Mouse (Mus musculus) heart, embryonic 12.5 days (tissue): Measurements from ENCODE around the gene Lhb. TPM values are rescaled to one million over a fixed set of nuclear protein-coding genes. Genes with fewer than 3 reads are reported as not detected.

Experiments
- ATAC-seq: fragments of 200-750 bp; cut with Nextera tagmentation; 2 replicates; pipeline ENCODE4 v1.8.0; 2017; ENCODE audit warnings: moderate TSS enrichment, moderate library complexity; ENCODE audit not compliant: insufficient number of reproducible peaks, low FRiP score
- H3K27ac ChIP-seq: fragments of 300-500 bp; sonication (generic); 2 replicates; pipeline ENCODE4 v1.5.1; 2016; ENCODE audit warnings: mild to moderate bottlenecking, moderate library complexity; ENCODE audit not compliant: poor library complexity, severe bottlenecking
- H3K27me3 ChIP-seq: fragments of 300-500 bp; sonication (generic); replicated peaks from 2 replicates; pipeline ENCODE4 v1.6.1; 2016; ENCODE audit warnings: mild to moderate bottlenecking, moderate library complexity
- H3K36me3 ChIP-seq: fragments of 300-500 bp; sonication (generic); 2 replicates; pipeline ENCODE4 v1.6.1; 2016; ENCODE audit warnings: mild to moderate bottlenecking, moderate library complexity
- H3K4me1 ChIP-seq: fragments of 300-500 bp; sonication (generic); replicated peaks from 2 replicates; pipeline ENCODE4 v1.6.1; 2016; ENCODE audit warnings: mild to moderate bottlenecking
- H3K4me2 ChIP-seq: fragments of 300-500 bp; sonication (generic); 2 replicates; pipeline ENCODE4 v1.6.1; 2016; ENCODE audit warnings: mild to moderate bottlenecking, moderate library complexity
- H3K4me3 ChIP-seq: fragments of 300-500 bp; sonication (generic); 2 replicates; pipeline ENCODE4 v1.5.1; 2016; ENCODE audit warnings: mild to moderate bottlenecking
- H3K9ac ChIP-seq: fragments of 300-500 bp; sonication (generic); 2 replicates; pipeline ENCODE4 v1.6.1; 2016; ENCODE audit warnings: mild to moderate bottlenecking, moderate library complexity
- H3K9me3 ChIP-seq: fragments of 300-500 bp; sonication (generic); replicated peaks from 2 replicates; pipeline ENCODE4 v1.6.1; 2016; ENCODE audit warnings: mild to moderate bottlenecking, moderate library complexity
- WGBS: fragments of 180-500 bp; shearing (Covaris S2); methylation state at CpG from one replicate; pipeline ENCODE4 v1.1.7; 2016; 5-methylcytosine and 5-hydroxymethylcytosine counted together
- polyA plus RNA-seq: library from polyadenylated mRNA; unstranded; fragments of >200 nt; fragmentation: Nextera tagmentation; extraction: Ambion mirVana; gene quantifications from 2 replicates; pipeline ENCODE4 v1.2.1, GENCODE M21; 2016

The Lhb gene
- polyA plus RNA-seq, 1 experiment from 2014 or later, result not detected

DNA sequence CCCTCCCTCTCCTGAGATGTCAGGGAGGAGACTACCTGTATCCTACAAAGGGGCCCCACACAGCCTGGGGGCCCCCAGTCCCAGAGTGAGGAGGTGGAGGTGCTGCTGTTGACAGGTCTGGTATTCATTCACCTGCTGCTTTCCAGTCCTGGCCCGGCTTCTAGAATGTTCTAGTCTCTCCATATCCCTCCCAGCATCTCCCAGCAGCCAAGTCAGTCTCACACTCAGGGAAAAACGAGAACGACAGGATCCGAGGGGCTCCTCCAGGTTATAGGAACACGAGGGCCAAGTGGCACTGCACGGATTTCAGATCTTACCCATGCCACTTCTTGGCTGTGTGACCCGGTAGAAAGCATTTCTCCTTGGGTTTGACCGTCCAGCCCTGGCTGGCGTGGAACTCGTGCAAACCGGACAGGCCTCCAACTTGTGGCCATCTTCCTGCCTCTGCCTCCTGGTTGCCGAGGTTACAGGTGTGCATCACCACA, 5.8 kb upstream of the Lhb start:
- no peak overlapping the region for H3K27ac ChIP-seq
- H3K4me2 ChIP-seq, result no peak overlapping the region
- H3K9me3 ChIP-seq, result no peaks in the 10 kb centered on the region
- H3K36me3 ChIP-seq, result no peaks in the 10 kb centered on the region
- 40% methylated on average over 12 of the region's 12 CpGs for WGBS
- no peak for ATAC-seq
- no peak overlapping the region for H3K9ac ChIP-seq
- peaks cover 37% of the 10 kb centered on the region for H3K4me1 ChIP-seq
- no peak overlapping the region for H3K4me3 ChIP-seq
- peaks cover 88% of the 10 kb centered on the region for H3K27me3 ChIP-seq

GRCm38 (mm10) chr7:45415636-45416035, 5.0 kb upstream of the Lhb start:
- peak overlapping the region; percentile 42 for H3K4me2 ChIP-seq
- no peak overlapping the region for H3K27ac ChIP-seq
- no peaks in the 10 kb centered on the region for H3K9me3 ChIP-seq
- WGBS, result 16% methylated on average over 26 of the region's 37 CpGs
- H3K27me3 ChIP-seq, result peaks cover 88% of the 10 kb centered on the region
- H3K4me3 ChIP-seq, result peak overlapping the region; percentile 17
- H3K36me3 ChIP-seq, result peaks cover 1% of the 10 kb centered on the region
- H3K4me1 ChIP-seq, result peaks cover 40% of the 10 kb centered on the region
- no peak for ATAC-seq
- no peak overlapping the region for H3K9ac ChIP-seq

GRCm38 (mm10) chr7:45417962-45418492, 2.6 kb upstream of the Lhb start:
- Histone ChIP-seq H3K9me3 (no peaks in the 10 kb centered on the region), H3K4me2 (peak overlapping the region; percentile 18; the same call in 1 of the 2 replicates), H3K4me3 (no peak overlapping the region), H3K27me3 (peaks cover 81% of the 10 kb centered on the region), H3K4me1 (peaks cover 33% of the 10 kb centered on the region), H3K36me3 (peaks cover 25% of the 10 kb centered on the region), H3K9ac (0 out of 2 replicates have a peak overlapping the region, but pooled peaks have one; percentile 48), H3K27ac (no peak overlapping the region)
- ATAC-seq, result no peak
- 7% methylated on average over 13 of the region's 13 CpGs for WGBS

DNA sequence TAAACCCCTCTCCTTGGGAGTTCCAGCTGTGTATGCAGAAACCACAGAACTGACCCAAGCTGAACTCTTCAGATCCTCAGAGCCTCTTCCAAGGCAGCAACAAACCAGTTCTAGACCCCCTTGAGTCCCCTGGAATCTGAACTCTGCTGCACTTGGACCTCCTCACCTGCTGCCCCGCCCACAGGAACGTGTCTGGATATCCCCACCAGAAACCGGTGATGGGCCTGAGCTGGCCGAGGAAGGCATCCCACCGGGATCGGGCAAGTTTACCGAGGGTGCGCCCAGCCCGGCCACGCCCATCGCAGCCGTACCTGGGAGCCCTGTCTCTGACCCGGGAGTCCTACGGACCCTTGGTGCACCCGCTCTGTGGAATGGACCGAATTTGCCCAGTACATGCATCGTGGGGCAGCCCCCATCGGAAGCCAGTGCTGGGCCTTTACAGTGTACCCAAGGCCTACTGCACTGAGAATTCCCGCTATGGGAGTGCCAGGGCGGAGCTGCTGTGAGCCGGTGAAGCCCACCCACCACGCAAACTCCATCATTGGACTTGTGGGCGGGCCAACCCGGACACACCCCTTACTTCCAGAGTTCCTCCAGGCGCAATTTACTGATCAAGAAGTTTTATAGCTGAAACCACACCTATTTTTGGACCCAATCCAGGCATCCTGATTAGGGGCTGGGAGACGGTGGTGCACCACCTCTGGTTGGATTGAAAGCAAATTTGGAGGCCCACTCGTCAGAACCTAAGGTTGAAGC, 583 bp upstream of the Lhb start:
- 15% methylated on average over 27 of the region's 27 CpGs for whole genome bisulfite sequencing
- H3K4me3 ChIP-seq, result no peak overlapping the region

GRCm38 (mm10) chr7:45421194-45421593, 574 bp downstream of the Lhb start:
- 90% methylated on average over 14 of the region's 14 CpGs for WGBS
- no peak for ATAC-seq
- Histone ChIP-seq H3K4me1 (peaks cover 12% of the 10 kb centered on the region), H3K9ac (no peak overlapping the region), H3K9me3 (no peaks in the 10 kb centered on the region), H3K27me3 (peaks cover 54% of the 10 kb centered on the region), H3K27ac (no peak overlapping the region), H3K4me3 (no peak overlapping the region), H3K4me2 (no peak overlapping the region), H3K36me3 (peaks cover 56% of the 10 kb centered on the region)

More for the DNA sequence above, 583 bp upstream of the Lhb start:
- no peak overlapping the region for H3K9ac ChIP-seq
- no peak overlapping the region for H3K27ac ChIP-seq
- H3K27me3 ChIP-seq, result peaks cover 66% of the 10 kb centered on the region
- H3K9me3 ChIP-seq, result no peaks in the 10 kb centered on the region
- peaks cover 18% of the 10 kb centered on the region for H3K4me1 ChIP-seq
- no peak for ATAC-seq
- H3K4me2 ChIP-seq, result peak overlapping the region; percentile 6; the same call in 1 of the 2 replicates
- peaks cover 45% of the 10 kb centered on the region for H3K36me3 ChIP-seq

GRCm38 (mm10) chr7:45426556-45426955, 5.9 kb downstream of the Lhb start:
- Histone ChIP-seq H3K4me1 (0 out of 2 replicates have a peak, but pooled peaks cover 3% of the 10 kb centered on the region), H3K36me3 (peaks cover 97% of the 10 kb centered on the region)
- 90% methylated on average over 8 of the region's 8 CpGs for WGBS

DNA sequence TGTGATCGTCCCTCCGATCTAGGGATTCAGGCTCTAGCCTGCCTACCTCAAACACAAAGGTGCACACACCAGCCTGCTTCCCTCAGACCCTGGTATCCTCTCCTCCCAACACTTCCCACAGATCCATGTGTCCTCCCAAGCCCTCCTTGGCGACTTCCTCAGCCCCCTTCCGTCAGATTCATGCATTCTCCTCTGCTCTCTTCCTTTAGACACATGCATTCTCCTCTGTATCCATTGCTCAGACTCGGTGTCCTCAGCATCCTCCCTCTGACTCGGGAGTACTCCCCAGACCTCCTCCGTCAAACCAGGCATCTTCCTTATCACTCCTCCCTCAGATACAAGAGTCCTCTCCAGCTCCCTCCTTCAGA, 13.2 kb downstream of the Lhb start:
- H3K27me3 ChIP-seq, result no peaks in the 10 kb centered on the region
- WGBS, result 1% methylated on average over 7 of the region's 7 CpGs
- H3K4me1 ChIP-seq, result peaks cover 45% of the 10 kb centered on the region
- ATAC-seq, result no peak
- peak overlapping the region; percentile 91 for H3K4me3 ChIP-seq
- peak overlapping the region; percentile 94 for H3K9ac ChIP-seq
- H3K9me3 ChIP-seq, result no peaks in the 10 kb centered on the region
- peak overlapping the region; percentile 99 for H3K4me2 ChIP-seq
- H3K36me3 ChIP-seq, result peaks cover 44% of the 10 kb centered on the region
- peak overlapping the region; percentile 93 for H3K27ac ChIP-seq

More at GRCm38 (mm10) chr7:45426556-45426955, 5.9 kb downstream of the Lhb start:
- Histone ChIP-seq H3K4me2 (no peak overlapping the region), H3K9ac (no peak overlapping the region), H3K9me3 (no peaks in the 10 kb centered on the region), H3K4me3 (no peak overlapping the region), H3K27ac (no peak overlapping the region), H3K27me3 (peaks cover under 1% of the 10 kb centered on the region)
- no peak for ATAC-seq

DNA sequence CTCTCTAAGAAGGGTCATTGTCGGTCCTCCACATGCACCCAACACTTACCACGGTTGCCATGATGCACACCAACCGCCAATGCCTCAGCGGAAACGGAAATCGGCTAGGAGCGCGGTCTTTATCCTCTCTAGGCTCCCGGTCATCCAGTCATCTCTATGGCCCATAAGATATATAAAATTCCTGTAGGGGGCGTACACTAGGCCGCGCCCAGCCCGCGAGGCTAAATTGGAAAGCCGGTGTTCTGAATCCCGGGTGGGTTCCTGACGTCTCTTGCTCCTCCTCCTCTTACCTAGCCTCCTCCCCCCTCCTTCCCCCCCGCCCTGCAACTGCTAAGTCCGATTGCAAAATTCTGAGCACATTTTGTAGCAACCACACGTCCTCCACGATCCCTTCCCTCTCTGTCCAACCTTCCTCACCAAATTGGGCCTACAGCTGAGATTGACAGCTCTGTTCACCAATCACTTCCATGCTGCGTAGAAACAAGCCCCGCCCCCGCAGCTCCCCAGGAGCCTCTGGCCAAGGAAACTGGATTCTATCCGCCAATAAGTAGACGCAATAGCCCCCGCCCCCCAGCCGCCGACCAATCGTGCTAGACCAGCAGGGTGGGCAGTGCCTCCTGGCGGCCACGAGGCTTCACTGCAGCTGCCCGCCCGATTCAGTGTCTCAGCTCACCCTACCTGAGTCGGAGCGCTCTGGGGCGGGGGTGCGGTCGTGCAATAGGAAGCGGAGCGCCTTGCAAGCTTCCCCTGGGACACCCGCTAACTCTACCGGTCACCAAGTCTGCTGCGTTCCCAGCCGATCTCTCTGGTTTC, 13.8 kb downstream of the Lhb start, which contains the start of gene Gys1:
TSS of gene Gys1 (plus strand) at position 642 of the 813 bp plus-strand sequence.
- no peaks in the 10 kb centered on the region for H3K27me3 ChIP-seq
- peak; percentile 96 for ATAC-seq

GRCm38 (mm10) chr7:45435038-45435437, 14.4 kb downstream of the Lhb start:
- H3K27ac ChIP-seq, result peak overlapping the region; percentile 70
- peak; percentile 15 for ATAC-seq
- H3K4me1 ChIP-seq, result peaks cover 45% of the 10 kb centered on the region
- peaks cover 41% of the 10 kb centered on the region for H3K36me3 ChIP-seq
- no peaks in the 10 kb centered on the region for H3K9me3 ChIP-seq
- H3K4me2 ChIP-seq, result peak overlapping the region; percentile 99
- peak overlapping the region; percentile 91 for H3K4me3 ChIP-seq
- 2% methylated on average over 16 of the region's 16 CpGs for WGBS
- H3K27me3 ChIP-seq, result no peaks in the 10 kb centered on the region
- peak overlapping the region; percentile 86 for H3K9ac ChIP-seq

More for the DNA sequence above, 13.8 kb downstream of the Lhb start, which contains the start of gene Gys1:
- Histone ChIP-seq H3K4me3 (peak within 1 kb of the TSS; percentile 91), H3K27ac (peak within 1 kb of the TSS; percentile 93), H3K9me3 (no peaks in the 10 kb centered on the region), H3K36me3 (peaks cover 41% of the 10 kb centered on the region), H3K9ac (peak within 1 kb of the TSS; percentile 94), H3K4me1 (peaks cover 45% of the 10 kb centered on the region), H3K4me2 (peak within 1 kb of the TSS; percentile 99)
- under 1% methylated on average over 45 of the region's 45 CpGs for WGBS

DNA sequence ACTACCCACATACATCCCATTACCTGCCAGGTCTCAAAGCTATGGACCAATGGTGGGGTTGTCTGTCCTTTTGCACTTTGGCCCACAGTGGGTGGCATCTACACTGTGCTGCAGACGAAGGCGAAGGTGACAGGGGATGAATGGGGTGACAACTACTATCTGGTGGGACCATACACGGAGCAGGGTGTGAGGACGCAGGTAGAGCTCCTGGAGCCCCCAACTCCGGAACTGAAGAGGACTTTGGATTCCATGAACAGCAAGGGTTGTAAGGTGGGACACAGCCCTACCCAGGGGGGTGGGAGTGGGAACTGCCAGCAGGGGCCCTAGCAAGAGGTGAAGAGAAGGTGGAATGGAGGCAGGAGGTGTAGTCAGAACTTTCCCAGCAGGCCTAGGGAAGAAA, 15.8 kb downstream of the Lhb start:
- Histone ChIP-seq H3K9me3 (no peaks in the 10 kb centered on the region), H3K36me3 (peaks cover 43% of the 10 kb centered on the region), H3K27me3 (no peaks in the 10 kb centered on the region), H3K4me2 (peak overlapping the region; percentile 99), H3K4me1 (peaks cover 41% of the 10 kb centered on the region), H3K27ac (no peak overlapping the region), H3K4me3 (no peak overlapping the region; the same call in 1 of the 2 replicates), H3K9ac (peak overlapping the region; percentile 42; the same call in 1 of the 2 replicates)
- ATAC-seq, result no peak
- WGBS, result 78% methylated on average over 5 of the region's 5 CpGs
